Comparison of ENCODE assay signal across 23 mouse cellular contexts in the genomic region with DNA sequence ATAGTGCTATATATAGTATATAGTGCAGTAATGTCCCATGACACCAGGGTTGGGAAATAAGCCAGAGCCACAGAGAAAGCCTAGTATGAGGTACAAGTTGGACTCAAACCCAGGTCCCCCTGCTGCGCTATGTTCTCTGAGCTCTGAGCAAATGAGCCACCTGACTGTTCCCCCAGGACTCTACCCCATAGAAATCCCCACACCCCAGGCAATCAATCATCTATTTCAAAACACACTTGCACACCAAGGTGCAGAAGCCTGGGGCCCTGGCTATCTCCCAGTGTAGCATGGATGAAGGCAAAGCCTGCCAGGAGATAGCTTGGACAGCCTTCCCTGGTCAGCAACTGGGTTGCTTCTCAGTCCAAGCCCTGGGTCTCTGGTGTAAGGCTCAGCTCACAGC. TPM values are rescaled to one million over a fixed set of nuclear protein-coding genes. Genes with fewer than 3 reads are reported as not detected.
"Had no signal": no experiment of that assay in that cellular context is flagged by ENCODE, and none has a peak within 500 bp of the region (broad histone marks: within the 10 kb centered on the region; RNA-seq: fewer than 3 reads in every experiment).

No protein-coding gene starts in this region.

- H3K4me2 ChIP-seq: liver, embryonic 13.5 days; midbrain, embryonic 11.5 days had no signal

- DNase-seq: kidney, postnatal 14 days; kidney, postnatal 4 days; liver, embryonic 13.5 days; lung, adult 2 months; lung, postnatal 14 days; lung, postnatal 4 days; midbrain, embryonic 14.5 days; thymus, adult 18-20 months; thymus, postnatal 36 days had no signal

- H3K9ac ChIP-seq: liver, embryonic 13.5 days had no signal

- H3K27ac ChIP-seq: liver, embryonic 13.5 days had no signal

- H3K9me3 ChIP-seq: liver, embryonic 13.5 days had no signal

- H3K4me3 ChIP-seq: liver, embryonic 13.5 days had no signal

- H3K27me3 ChIP-seq: liver, embryonic 13.5 days had no signal

RNA-seq across cellular contexts. Expression of gene Mrgprf, which starts 44.5 kb away (rescaled TPM):
- polyA plus RNA-seq: neural tube, embryonic 11.5 days had no signal

RNA-seq across cellular contexts. Expression of gene 1810010D01Rik, which starts 48.2 kb away (rescaled TPM):
- polyA plus RNA-seq: limb, embryonic 11.5 days; lung, embryonic 16.5 days; midbrain, postnatal 0 days; neural tube, embryonic 11.5 days; neural tube, embryonic 14.5 days had no signal

RNA-seq across cellular contexts. Expression of gene Mrgprd, which starts 58.5 kb away (rescaled TPM):
- polyA plus RNA-seq: limb, embryonic 11.5 days; limb, embryonic 14.5 days; liver, adult 2 months; liver, embryonic 13.5 days; liver, embryonic 16.5 days; lung, adult 2 months; lung, embryonic 16.5 days; midbrain, embryonic 11.5 days; midbrain, embryonic 14.5 days; midbrain, postnatal 0 days; neural tube, embryonic 11.5 days; neural tube, embryonic 14.5 days; small intestine, adult 2 months; spleen, adult 2 months; stomach, embryonic 16.5 days; testis, adult 2 months; urinary bladder, adult 2 months had no signal
